Mouse (Mus musculus): ENCODE measurements around the gene Tm7sf2. TPM values are rescaled to one million over a fixed set of nuclear protein-coding genes. Genes with fewer than 3 reads are reported as not detected.

Tm7sf2 gene
- total and polyA plus RNA-seq, 3 experiments = 15.0 to 24.0 (median 17.2) TPM

- Histone ChIP-seq H3K27me3 (ENCODE audit: insufficient read depth, low read length) (no peaks in the 10 kb centered on the region; the same call in 1 of the 2 replicates), H3K9me3 (replicated peaks) (no peaks in the 10 kb centered on the region), H3K36me3 (replicated peaks) (peaks cover 37% of the 10 kb centered on the region), H3K4me1 (ENCODE audit: insufficient read depth, low read depth, low read length) (peaks cover 62% of the 10 kb centered on the region), H3K4me3 (ENCODE audit: low read depth, low read length) (peak overlapping the region; percentile 31; the same call in 1 of the 2 replicates)
- DNase-seq (ENCODE audit: low spot score) (peak; percentile 65), ATAC-seq (ENCODE audit: extremely low read depth, insufficient number of reproducible peaks, low FRiP score, poor library complexity, severe bottlenecking) (peak; percentile 77)
- no peak; the same call in 1 of the 2 replicates for TF ChIP-seq TAL1 (conservative IDR thresholded peaks at IDR 0.05; ENCODE audit: low read depth, low read length)
- TF ChIP-seq POLR2AphosphoS5 (IDR thresholded peaks at IDR 0.05; ENCODE audit: insufficient replicate concordance, low read depth, low read length) = no peak
- TF ChIP-seq GATA2 (IDR thresholded peaks at IDR 0.05; ENCODE audit: borderline replicate concordance, low read depth, low read length) = no peak
- TF ChIP-seq CTCF (IDR thresholded peaks at IDR 0.05; ENCODE audit: low read depth, low read length) = no peak
- TF ChIP-seq GATA1 (IDR thresholded peaks at IDR 0.05; ENCODE audit: borderline replicate concordance, low read length) = no peak
Observed at GRCm38 (mm10) chr19:6104476-6104875, 36.3 kb upstream of the Tm7sf2 start.

DNA sequence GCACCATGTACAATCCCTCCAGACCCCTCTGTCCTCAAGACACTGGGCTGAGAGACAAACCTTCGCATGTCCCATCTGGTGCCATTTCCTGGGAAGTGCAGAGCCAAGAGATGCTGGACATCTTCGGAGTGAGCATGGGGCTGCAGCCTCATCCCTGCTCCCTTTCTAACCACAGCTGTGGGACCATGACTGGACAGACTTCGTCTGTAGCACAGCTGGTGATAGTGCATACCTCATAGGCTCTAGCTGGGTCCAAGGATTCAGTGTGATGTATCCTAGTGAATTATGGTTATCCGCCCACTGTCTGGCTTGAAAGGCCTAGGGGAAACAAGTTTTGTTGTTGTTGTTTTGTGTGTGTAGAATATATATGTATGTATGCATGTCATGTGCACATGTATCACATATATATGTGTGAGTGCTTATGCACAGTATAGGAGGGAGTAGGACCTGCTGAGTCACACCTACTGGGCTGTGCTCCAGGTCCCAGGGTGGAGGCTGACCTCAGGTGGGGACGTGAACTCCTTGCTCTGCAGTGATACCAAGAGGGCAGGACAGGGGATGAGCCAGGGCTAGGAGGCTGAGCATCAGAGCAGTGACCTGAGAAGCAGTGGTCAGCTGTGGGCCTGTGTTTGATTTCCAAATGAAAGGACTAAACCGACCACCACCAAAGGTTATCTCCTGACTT, 34.1 kb upstream of the Tm7sf2 start:
- H3K4me3 ChIP-seq (ENCODE audit: low read depth, low read length) = no peak overlapping the region; the same call in 1 of the 2 replicates
- TF ChIP-seq TAL1 (conservative IDR thresholded peaks at IDR 0.05; ENCODE audit: low read depth, low read length) = no peak
- TF ChIP-seq CTCF (IDR thresholded peaks at IDR 0.05; ENCODE audit: low read depth, low read length) = no peak
- TF ChIP-seq GATA2 (IDR thresholded peaks at IDR 0.05; ENCODE audit: borderline replicate concordance, low read depth, low read length) = no peak
- no peak for TF ChIP-seq GATA1 (IDR thresholded peaks at IDR 0.05; ENCODE audit: borderline replicate concordance, low read length)
- TF ChIP-seq POLR2AphosphoS5 (IDR thresholded peaks at IDR 0.05; ENCODE audit: insufficient replicate concordance, low read depth, low read length) = no peak
- H3K27me3 ChIP-seq (ENCODE audit: insufficient read depth, low read length) = no peaks in the 10 kb centered on the region
- peaks cover 49% of the 10 kb centered on the region for H3K36me3 ChIP-seq (replicated peaks)
- H3K9me3 ChIP-seq (replicated peaks) = no peaks in the 10 kb centered on the region
- DNase-seq (ENCODE audit: low spot score) (no peak), ATAC-seq (ENCODE audit: extremely low read depth, insufficient number of reproducible peaks, low FRiP score, poor library complexity, severe bottlenecking) (no peak)
- peaks cover 53% of the 10 kb centered on the region for H3K4me1 ChIP-seq (ENCODE audit: insufficient read depth, low read depth, low read length)

GRCm38 (mm10) chr19:6101186-6101585, 33.0 kb upstream of the Tm7sf2 start:
- ATAC-seq (ENCODE audit: extremely low read depth, insufficient number of reproducible peaks, low FRiP score, poor library complexity, severe bottlenecking) = no peak
- DNase-seq (ENCODE audit: low spot score) = no peak
- H3K36me3 ChIP-seq (replicated peaks) = peaks cover 53% of the 10 kb centered on the region
- peaks cover 46% of the 10 kb centered on the region for H3K4me1 ChIP-seq (ENCODE audit: insufficient read depth, low read depth, low read length)
- no peaks in the 10 kb centered on the region for H3K27me3 ChIP-seq (ENCODE audit: insufficient read depth, low read length)
- TF ChIP-seq GATA1 (IDR thresholded peaks at IDR 0.05; ENCODE audit: borderline replicate concordance, low read length) (no peak), CTCF (IDR thresholded peaks at IDR 0.05; ENCODE audit: low read depth, low read length) (no peak), TAL1 (conservative IDR thresholded peaks at IDR 0.05; ENCODE audit: low read depth, low read length) (no peak), GATA2 (IDR thresholded peaks at IDR 0.05; ENCODE audit: borderline replicate concordance, low read depth, low read length) (no peak), POLR2AphosphoS5 (IDR thresholded peaks at IDR 0.05; ENCODE audit: insufficient replicate concordance, low read depth, low read length) (no peak)
- no peaks in the 10 kb centered on the region for H3K9me3 ChIP-seq (replicated peaks)
- H3K4me3 ChIP-seq (ENCODE audit: low read depth, low read length) = no peak overlapping the region

- peaks cover 76% of the 10 kb centered on the region for H3K36me3 ChIP-seq (replicated peaks)
- DNase-seq (ENCODE audit: low spot score) (no peak), ATAC-seq (ENCODE audit: extremely low read depth, insufficient number of reproducible peaks, low FRiP score, poor library complexity, severe bottlenecking) (no peak)
- no peak overlapping the region for H3K4me3 ChIP-seq (ENCODE audit: low read depth, low read length)
- no peaks in the 10 kb centered on the region for H3K9me3 ChIP-seq (replicated peaks)
- TF ChIP-seq CTCF (IDR thresholded peaks at IDR 0.05; ENCODE audit: low read depth, low read length) (no peak), TAL1 (conservative IDR thresholded peaks at IDR 0.05; ENCODE audit: low read depth, low read length) (no peak), GATA1 (IDR thresholded peaks at IDR 0.05; ENCODE audit: borderline replicate concordance, low read length) (no peak), GATA2 (IDR thresholded peaks at IDR 0.05; ENCODE audit: borderline replicate concordance, low read depth, low read length) (no peak), POLR2AphosphoS5 (IDR thresholded peaks at IDR 0.05; ENCODE audit: insufficient replicate concordance, low read depth, low read length) (no peak)
- no peaks in the 10 kb centered on the region for H3K27me3 ChIP-seq (ENCODE audit: insufficient read depth, low read length)
- H3K4me1 ChIP-seq (ENCODE audit: insufficient read depth, low read depth, low read length) = peaks cover 16% of the 10 kb centered on the region
Observed at GRCm38 (mm10) chr19:6097847-6098246, 29.7 kb upstream of the Tm7sf2 start.

DNA sequence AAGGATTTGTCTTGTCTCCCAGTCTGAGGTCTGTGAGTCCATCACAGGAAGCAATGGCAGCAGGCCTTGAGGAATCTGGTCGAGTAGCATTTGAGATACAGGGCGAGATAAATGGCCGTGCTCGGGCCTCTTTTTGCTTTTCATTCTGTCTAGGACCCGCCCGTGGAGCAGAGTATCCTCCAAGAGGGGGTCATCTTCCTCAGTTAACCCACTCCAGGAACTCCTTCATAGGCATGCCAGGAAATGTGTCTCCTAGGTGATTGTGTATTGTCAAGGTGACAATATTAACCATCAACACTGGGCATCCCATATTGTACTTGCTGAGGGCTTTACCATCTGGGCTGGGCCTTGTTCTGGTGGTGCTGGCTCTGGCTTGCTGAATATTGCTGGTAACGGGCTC, 25.9 kb upstream of the Tm7sf2 start, which contains the start of gene AC131692.1:
Gene AC131692.1 (plus strand): TSS at position 301 of the 400 bp plus-strand sequence.
- Histone ChIP-seq H3K4me1 (ENCODE audit: insufficient read depth, low read depth, low read length) (peaks cover 31% of the 10 kb centered on the region), H3K36me3 (replicated peaks) (peaks cover 98% of the 10 kb centered on the region), H3K9me3 (replicated peaks) (no peaks in the 10 kb centered on the region), H3K4me3 (ENCODE audit: low read depth, low read length) (no peak within 1 kb of the TSS), H3K27me3 (ENCODE audit: insufficient read depth, low read length) (no peaks in the 10 kb centered on the region)
- DNase-seq (ENCODE audit: low spot score) (no peak), ATAC-seq (ENCODE audit: extremely low read depth, insufficient number of reproducible peaks, low FRiP score, poor library complexity, severe bottlenecking) (no peak)
- TF ChIP-seq GATA2 (IDR thresholded peaks at IDR 0.05; ENCODE audit: borderline replicate concordance, low read depth, low read length) = no peak
- no peak for TF ChIP-seq TAL1 (conservative IDR thresholded peaks at IDR 0.05; ENCODE audit: low read depth, low read length)
- no peak for TF ChIP-seq POLR2AphosphoS5 (IDR thresholded peaks at IDR 0.05; ENCODE audit: insufficient replicate concordance, low read depth, low read length)
- no peak for TF ChIP-seq GATA1 (IDR thresholded peaks at IDR 0.05; ENCODE audit: borderline replicate concordance, low read length)

DNA sequence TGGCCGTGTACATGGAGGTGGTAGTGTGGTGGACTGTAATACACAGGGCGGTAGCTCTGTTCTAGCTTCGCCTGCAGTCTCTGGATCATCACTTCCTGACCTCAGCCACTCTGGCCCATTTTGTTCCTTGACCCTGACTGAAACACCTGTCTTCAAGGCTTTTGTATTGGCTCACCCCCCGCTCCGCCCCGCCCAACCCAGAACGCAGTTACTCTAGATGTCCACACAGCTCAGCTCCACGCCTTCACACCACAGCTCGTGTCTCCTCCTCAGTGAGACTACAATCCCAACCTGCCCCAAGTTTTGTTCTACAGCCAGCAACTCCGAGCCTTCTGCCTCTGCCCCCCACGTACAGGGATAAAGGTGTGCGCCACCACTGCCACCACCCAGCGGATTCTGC, 20.7 kb upstream of the Tm7sf2 start:
- Histone ChIP-seq H3K36me3 (replicated peaks) (peaks cover 84% of the 10 kb centered on the region), H3K4me1 (ENCODE audit: insufficient read depth, low read depth, low read length) (peaks cover 69% of the 10 kb centered on the region), H3K27me3 (ENCODE audit: insufficient read depth, low read length) (no peaks in the 10 kb centered on the region), H3K4me3 (ENCODE audit: low read depth, low read length) (no peak overlapping the region), H3K9me3 (replicated peaks) (no peaks in the 10 kb centered on the region)
- no peak for DNase-seq (ENCODE audit: low spot score)
- TF ChIP-seq GATA1 (IDR thresholded peaks at IDR 0.05; ENCODE audit: borderline replicate concordance, low read length) = no peak
- no peak for TF ChIP-seq POLR2AphosphoS5 (IDR thresholded peaks at IDR 0.05; ENCODE audit: insufficient replicate concordance, low read depth, low read length)
- no peak for TF ChIP-seq CTCF (IDR thresholded peaks at IDR 0.05; ENCODE audit: low read depth, low read length)
- no peak for TF ChIP-seq TAL1 (conservative IDR thresholded peaks at IDR 0.05; ENCODE audit: low read depth, low read length)
- no peak for TF ChIP-seq GATA2 (IDR thresholded peaks at IDR 0.05; ENCODE audit: borderline replicate concordance, low read depth, low read length)
- ATAC-seq (ENCODE audit: extremely low read depth, insufficient number of reproducible peaks, low FRiP score, poor library complexity, severe bottlenecking) = no peak

Measured in G1E (cell line).